Mouse (Mus musculus): Measurements from ENCODE around the gene Mpp4. TPM values are rescaled to one million over a fixed set of nuclear protein-coding genes. Genes with fewer than 3 reads are reported as not detected.

Mpp4 gene
- total and polyA plus RNA-seq, 3 experiments = 0.05 to 0.87 TPM; not detected in 1

GRCm38 (mm10) chr1:59202367-59202766 lies 39.2 kb upstream of the Mpp4 start:
- Histone ChIP-seq H3K9me3 (replicated peaks) (no peaks in the 10 kb centered on the region), H3K4me3 (ENCODE audit: low read depth, low read length) (no peak overlapping the region), H3K4me1 (ENCODE audit: insufficient read depth, low read depth, low read length) (no peaks in the 10 kb centered on the region; the same call in 1 of the 2 replicates), H3K27me3 (ENCODE audit: insufficient read depth, low read length) (no peaks in the 10 kb centered on the region), H3K36me3 (replicated peaks) (peaks cover 85% of the 10 kb centered on the region)
- ATAC-seq (ENCODE audit: extremely low read depth, insufficient number of reproducible peaks, low FRiP score, poor library complexity, severe bottlenecking) (no peak), DNase-seq (ENCODE audit: low spot score) (no peak)
- TF ChIP-seq CTCF (IDR thresholded peaks at IDR 0.05; ENCODE audit: low read depth, low read length) (no peak), GATA2 (IDR thresholded peaks at IDR 0.05; ENCODE audit: borderline replicate concordance, low read depth, low read length) (no peak), GATA1 (IDR thresholded peaks at IDR 0.05; ENCODE audit: borderline replicate concordance, low read length) (no peak), POLR2AphosphoS5 (IDR thresholded peaks at IDR 0.05; ENCODE audit: insufficient replicate concordance, low read depth, low read length) (no peak), TAL1 (conservative IDR thresholded peaks at IDR 0.05; ENCODE audit: low read depth, low read length) (no peak)

GRCm38 (mm10) chr1:59201561-59201960 lies 38.4 kb upstream of the Mpp4 start:
- ATAC-seq (ENCODE audit: extremely low read depth, insufficient number of reproducible peaks, low FRiP score, poor library complexity, severe bottlenecking) (no peak), DNase-seq (ENCODE audit: low spot score) (no peak)
- no peaks in the 10 kb centered on the region; the same call in 1 of the 2 replicates for H3K4me1 ChIP-seq (ENCODE audit: insufficient read depth, low read depth, low read length)
- no peaks in the 10 kb centered on the region for H3K9me3 ChIP-seq (replicated peaks)
- no peak overlapping the region for H3K4me3 ChIP-seq (ENCODE audit: low read depth, low read length)
- H3K36me3 ChIP-seq (replicated peaks) = peaks cover 86% of the 10 kb centered on the region
- no peaks in the 10 kb centered on the region for H3K27me3 ChIP-seq (ENCODE audit: insufficient read depth, low read length)
- TF ChIP-seq GATA1 (IDR thresholded peaks at IDR 0.05; ENCODE audit: borderline replicate concordance, low read length) (no peak), TAL1 (conservative IDR thresholded peaks at IDR 0.05; ENCODE audit: low read depth, low read length) (no peak), CTCF (IDR thresholded peaks at IDR 0.05; ENCODE audit: low read depth, low read length) (no peak), POLR2AphosphoS5 (IDR thresholded peaks at IDR 0.05; ENCODE audit: insufficient replicate concordance, low read depth, low read length) (no peak), GATA2 (IDR thresholded peaks at IDR 0.05; ENCODE audit: borderline replicate concordance, low read depth, low read length) (no peak)

GRCm38 (mm10) chr1:59200960-59201359 lies 37.8 kb upstream of the Mpp4 start:
- no peak for TF ChIP-seq GATA1 (IDR thresholded peaks at IDR 0.05; ENCODE audit: borderline replicate concordance, low read length)
- TF ChIP-seq CTCF (IDR thresholded peaks at IDR 0.05; ENCODE audit: low read depth, low read length) = no peak
- TF ChIP-seq GATA2 (IDR thresholded peaks at IDR 0.05; ENCODE audit: borderline replicate concordance, low read depth, low read length) = no peak
- TF ChIP-seq TAL1 (conservative IDR thresholded peaks at IDR 0.05; ENCODE audit: low read depth, low read length) = no peak
- TF ChIP-seq POLR2AphosphoS5 (IDR thresholded peaks at IDR 0.05; ENCODE audit: insufficient replicate concordance, low read depth, low read length) = no peak
- no peak for ATAC-seq (ENCODE audit: extremely low read depth, insufficient number of reproducible peaks, low FRiP score, poor library complexity, severe bottlenecking)

GRCm38 (mm10) chr1:59194979-59195378 lies 31.8 kb upstream of the Mpp4 start:
- TF ChIP-seq GATA2 (IDR thresholded peaks at IDR 0.05; ENCODE audit: borderline replicate concordance, low read depth, low read length) (no peak), GATA1 (IDR thresholded peaks at IDR 0.05; ENCODE audit: borderline replicate concordance, low read length) (no peak)
- DNase-seq (ENCODE audit: low spot score) = no peak
- H3K9me3 ChIP-seq (replicated peaks) = no peaks in the 10 kb centered on the region
- H3K27me3 ChIP-seq (ENCODE audit: insufficient read depth, low read length) = no peaks in the 10 kb centered on the region
- peaks cover 82% of the 10 kb centered on the region for H3K36me3 ChIP-seq (replicated peaks)
- no peak for ATAC-seq (ENCODE audit: extremely low read depth, insufficient number of reproducible peaks, low FRiP score, poor library complexity, severe bottlenecking)
- H3K4me1 ChIP-seq (ENCODE audit: insufficient read depth, low read depth, low read length) = no peaks in the 10 kb centered on the region
- H3K4me3 ChIP-seq (ENCODE audit: low read depth, low read length) = no peak overlapping the region

More at GRCm38 (mm10) chr1:59200960-59201359, 37.8 kb upstream of the Mpp4 start:
- no peak for DNase-seq (ENCODE audit: low spot score)
- peaks cover 90% of the 10 kb centered on the region for H3K36me3 ChIP-seq (replicated peaks)
- no peaks in the 10 kb centered on the region; the same call in 1 of the 2 replicates for H3K4me1 ChIP-seq (ENCODE audit: insufficient read depth, low read depth, low read length)
- H3K27me3 ChIP-seq (ENCODE audit: insufficient read depth, low read length) = no peaks in the 10 kb centered on the region
- no peaks in the 10 kb centered on the region for H3K9me3 ChIP-seq (replicated peaks)
- H3K4me3 ChIP-seq (ENCODE audit: low read depth, low read length) = no peak overlapping the region

GRCm38 (mm10) chr1:59187786-59188185 lies 24.6 kb upstream of the Mpp4 start:
- no peaks in the 10 kb centered on the region for H3K27me3 ChIP-seq (ENCODE audit: insufficient read depth, low read length)
- peaks cover 19% of the 10 kb centered on the region for H3K4me1 ChIP-seq (ENCODE audit: insufficient read depth, low read depth, low read length)
- no peak overlapping the region for H3K4me3 ChIP-seq (ENCODE audit: low read depth, low read length)
- TF ChIP-seq POLR2AphosphoS5 (IDR thresholded peaks at IDR 0.05; ENCODE audit: insufficient replicate concordance, low read depth, low read length) (no peak), CTCF (IDR thresholded peaks at IDR 0.05; ENCODE audit: low read depth, low read length) (no peak), TAL1 (conservative IDR thresholded peaks at IDR 0.05; ENCODE audit: low read depth, low read length) (no peak), GATA2 (IDR thresholded peaks at IDR 0.05; ENCODE audit: borderline replicate concordance, low read depth, low read length) (no peak), GATA1 (IDR thresholded peaks at IDR 0.05; ENCODE audit: borderline replicate concordance, low read length) (no peak)
- H3K36me3 ChIP-seq (replicated peaks) = peaks cover 73% of the 10 kb centered on the region
- no peaks in the 10 kb centered on the region for H3K9me3 ChIP-seq (replicated peaks)
- DNase-seq (ENCODE audit: low spot score) = no peak
- no peak for ATAC-seq (ENCODE audit: extremely low read depth, insufficient number of reproducible peaks, low FRiP score, poor library complexity, severe bottlenecking)

GRCm38 (mm10) chr1:59186317-59186716 lies 23.1 kb upstream of the Mpp4 start:
- no peaks in the 10 kb centered on the region for H3K9me3 ChIP-seq (replicated peaks)
- no peaks in the 10 kb centered on the region for H3K27me3 ChIP-seq (ENCODE audit: insufficient read depth, low read length)
- no peak overlapping the region for H3K4me3 ChIP-seq (ENCODE audit: low read depth, low read length)
- no peak for ATAC-seq (ENCODE audit: extremely low read depth, insufficient number of reproducible peaks, low FRiP score, poor library complexity, severe bottlenecking)
- DNase-seq (ENCODE audit: low spot score) = no peak
- TF ChIP-seq TAL1 (conservative IDR thresholded peaks at IDR 0.05; ENCODE audit: low read depth, low read length) (no peak), GATA2 (IDR thresholded peaks at IDR 0.05; ENCODE audit: borderline replicate concordance, low read depth, low read length) (no peak), GATA1 (IDR thresholded peaks at IDR 0.05; ENCODE audit: borderline replicate concordance, low read length) (no peak), CTCF (IDR thresholded peaks at IDR 0.05; ENCODE audit: low read depth, low read length) (no peak), POLR2AphosphoS5 (IDR thresholded peaks at IDR 0.05; ENCODE audit: insufficient replicate concordance, low read depth, low read length) (no peak)
- H3K36me3 ChIP-seq (replicated peaks) = peaks cover 75% of the 10 kb centered on the region
- H3K4me1 ChIP-seq (ENCODE audit: insufficient read depth, low read depth, low read length) = peaks cover 23% of the 10 kb centered on the region

Data from G1E (cell line).